Mouse (Mus musculus) erythroblast, embryonic 14.5 days (primary cell): Measurements from ENCODE around the gene Lrp4.

Experiments
- GATA1 ChIP-seq: IDR thresholded peaks from 2 replicates; pipeline ENCODE4 v1.6.1; 2012; ENCODE audit warnings: low read length, inconsistent platforms, mixed read lengths
- TAL1 ChIP-seq: IDR thresholded peaks from 3 replicates; pipeline ENCODE4 v1.6.1; 2012; ENCODE audit warnings: low read length, inconsistent platforms, mixed read lengths

DNA sequence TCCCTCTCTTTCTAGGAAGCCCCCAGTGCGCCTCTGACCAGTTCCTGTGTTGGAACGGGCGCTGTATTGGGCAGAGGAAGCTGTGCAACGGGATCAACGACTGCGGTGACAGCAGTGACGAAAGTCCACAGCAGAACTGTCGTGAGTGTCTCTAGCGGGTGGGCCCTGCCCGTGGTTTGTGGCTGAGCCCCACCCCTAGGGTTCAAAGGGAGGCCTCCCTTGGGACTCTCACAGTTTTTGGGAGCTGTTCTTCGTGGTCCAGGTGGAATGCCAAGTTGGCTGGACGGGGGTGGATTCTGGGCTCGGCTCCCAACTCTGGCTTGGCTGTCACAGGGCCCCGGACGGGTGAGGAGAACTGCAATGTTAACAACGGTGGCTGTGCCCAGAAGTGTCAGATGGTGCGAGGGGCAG, 18.9 kb downstream of the Lrp4 start:
- TF ChIP-seq GATA1, result no peak
- TF ChIP-seq TAL1, result no peak
